Mouse (Mus musculus): ENCODE measurements around the gene CK137956. TPM values are rescaled to one million over a fixed set of nuclear protein-coding genes. Genes with fewer than 3 reads are reported as not detected.

CK137956 gene
- polyA plus RNA-seq, 1 experiment from 2014 or later = 1.1 TPM

DNA sequence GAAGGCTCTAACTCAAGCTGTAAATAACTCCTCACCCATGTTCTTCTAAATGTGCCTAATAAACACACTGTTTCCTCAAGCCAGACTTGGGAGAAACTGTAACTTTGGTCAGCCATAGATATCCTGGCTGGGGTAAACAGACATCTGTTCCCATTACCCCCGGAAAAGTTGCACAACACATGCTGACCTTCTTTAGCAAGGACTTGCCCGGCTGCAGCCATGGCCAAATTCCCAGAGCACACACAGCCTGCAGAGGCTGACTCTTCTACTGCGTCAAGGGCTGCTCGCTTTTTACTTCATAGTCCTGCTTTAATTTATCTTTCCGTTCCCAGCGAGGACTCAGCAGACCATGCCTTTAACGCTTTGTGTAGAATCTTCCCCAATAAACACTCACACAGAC lies 81.7 kb downstream of the CK137956 start:
- no peaks in the 10 kb centered on the region for H3K4me1 ChIP-seq (ENCODE audit: control insufficient read depth, insufficient read depth, low read length)
- no peaks in the 10 kb centered on the region for H3K27me3 ChIP-seq (ENCODE audit: control insufficient read depth, insufficient read depth, low read length)
- H3K9ac ChIP-seq (replicated peaks; ENCODE audit: low read length) = no peak overlapping the region
- 89% methylated on average over 7 of the region's 7 CpGs for WGBS
- H3K4me3 ChIP-seq (replicated peaks; ENCODE audit: low read depth, low read length) = no peak overlapping the region
- no peak for ATAC-seq (ENCODE audit: low FRiP score, low TSS enrichment)
- no peak for DNase-seq
- no peak overlapping the region for H3K4me2 ChIP-seq (ENCODE audit: low read length)
- H3K27ac ChIP-seq (replicated peaks; ENCODE audit: low read depth, low read length) = no peak overlapping the region
- H3K36me3 ChIP-seq (ENCODE audit: control insufficient read depth, insufficient read depth, low read length) = no peaks in the 10 kb centered on the region
- H3K9me3 ChIP-seq (ENCODE audit: control insufficient read depth, low read length) = no peaks in the 10 kb centered on the region

DNA sequence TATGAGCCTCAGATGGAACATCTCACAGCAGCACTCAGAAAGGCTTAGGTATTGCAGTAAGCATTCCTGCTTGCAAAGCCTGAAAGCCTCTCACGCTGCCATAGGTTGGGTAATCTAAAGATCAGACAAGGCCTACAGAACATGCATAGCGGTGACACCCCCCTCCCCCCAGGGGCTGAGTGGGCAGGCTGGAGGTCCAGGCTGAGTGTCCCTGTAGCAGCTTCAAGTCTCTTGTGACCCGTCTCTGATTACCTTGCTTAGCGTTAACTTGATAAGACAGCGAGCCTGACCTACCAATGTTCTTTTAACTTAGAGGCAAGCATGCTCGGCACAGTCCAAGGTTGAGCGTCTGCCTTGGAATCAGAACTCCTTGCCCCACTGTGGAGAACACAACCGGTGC lies 91.8 kb downstream of the CK137956 start:
- no peak overlapping the region for H3K9ac ChIP-seq (replicated peaks; ENCODE audit: low read length)
- H3K9me3 ChIP-seq (ENCODE audit: control insufficient read depth, low read length) = no peaks in the 10 kb centered on the region
- no peaks in the 10 kb centered on the region for H3K27me3 ChIP-seq (ENCODE audit: control insufficient read depth, insufficient read depth, low read length)
- H3K4me1 ChIP-seq (ENCODE audit: control insufficient read depth, insufficient read depth, low read length) = no peaks in the 10 kb centered on the region
- ATAC-seq (ENCODE audit: low FRiP score, low TSS enrichment) = no peak
- H3K27ac ChIP-seq (replicated peaks; ENCODE audit: low read depth, low read length) = no peak overlapping the region
- WGBS = 96% methylated on average over 8 of the region's 8 CpGs
- no peak overlapping the region for H3K4me3 ChIP-seq (replicated peaks; ENCODE audit: low read depth, low read length)
- H3K4me2 ChIP-seq (ENCODE audit: low read length) = no peak overlapping the region
- H3K36me3 ChIP-seq (ENCODE audit: control insufficient read depth, insufficient read depth, low read length) = no peaks in the 10 kb centered on the region
- DNase-seq = no peak

Other genes starting within 250 kb of the CK137956 start
- 9.8 and 13.5 TPM in 2 replicates for gene Csmd2, start 16.9 kb upstream of the CK137956 start, polyA plus RNA-seq (2014; fragmentation: Nextera tagmentation; extraction: Ambion mirVana)